Mouse (Mus musculus) embryonic facial prominence, embryonic 15.5 days (tissue): ENCODE measurements around the gene Irgm1. TPM values are rescaled to one million over a fixed set of nuclear protein-coding genes. Genes with fewer than 3 reads are reported as not detected.

Source experiments
- ATAC-seq: fragments of 200-750 bp; cut with Nextera tagmentation; 2 replicates; pipeline ENCODE4 v1.8.0; 2017; ENCODE audit warnings: low read depth, moderate TSS enrichment; ENCODE audit not compliant: insufficient number of reproducible peaks, low FRiP score, low TSS enrichment
- H3K27ac ChIP-seq: fragments of 300-500 bp; sonication (generic); replicated peaks from 2 replicates; pipeline ENCODE4 v1.5.1; 2015; ENCODE audit warnings: mild to moderate bottlenecking, inconsistent platforms
- H3K27me3 ChIP-seq: fragments of 300-500 bp; sonication (generic); 2 replicates; pipeline ENCODE4 v1.6.1; 2015; ENCODE audit warnings: inconsistent platforms
- H3K36me3 ChIP-seq: fragments of 300-500 bp; sonication (generic); 2 replicates; pipeline ENCODE4 v1.6.1; 2015; ENCODE audit warnings: mild to moderate bottlenecking, inconsistent platforms
- H3K4me1 ChIP-seq: fragments of 300-500 bp; sonication (generic); 2 replicates; pipeline ENCODE4 v1.6.1; 2015; ENCODE audit warnings: inconsistent platforms
- H3K4me2 ChIP-seq: fragments of 300-500 bp; sonication (generic); replicated peaks from 2 replicates; pipeline ENCODE4 v1.6.1; 2015; ENCODE audit warnings: mild to moderate bottlenecking, inconsistent platforms
- H3K4me3 ChIP-seq: fragments of 300-500 bp; sonication (generic); replicated peaks from 2 replicates; pipeline ENCODE4 v1.5.1; 2015; ENCODE audit warnings: mild to moderate bottlenecking, inconsistent platforms
- H3K9ac ChIP-seq: fragments of 300-500 bp; sonication (generic); 2 replicates; pipeline ENCODE4 v1.6.1; 2015; ENCODE audit warnings: inconsistent platforms
- H3K9me3 ChIP-seq: fragments of 300-500 bp; sonication (generic); replicated peaks from 2 replicates; pipeline ENCODE4 v1.6.1; 2016; ENCODE audit warnings: inconsistent platforms
- WGBS: fragments of 180-500 bp; shearing (Covaris S2); methylation state at CpG from one replicate; pipeline ENCODE4 v1.1.7; 2015; 5-methylcytosine and 5-hydroxymethylcytosine counted together
- polyA plus RNA-seq: library from polyadenylated mRNA; unstranded; fragments of >200 nt; fragmentation: Nextera tagmentation; extraction: Ambion mirVana; gene quantifications from 2 replicates; pipeline ENCODE4 v1.2.1, GENCODE M21; 2015

Gene Irgm1
- polyA plus RNA-seq, 1 experiment from 2014 or later = 8.8 TPM

DNA sequence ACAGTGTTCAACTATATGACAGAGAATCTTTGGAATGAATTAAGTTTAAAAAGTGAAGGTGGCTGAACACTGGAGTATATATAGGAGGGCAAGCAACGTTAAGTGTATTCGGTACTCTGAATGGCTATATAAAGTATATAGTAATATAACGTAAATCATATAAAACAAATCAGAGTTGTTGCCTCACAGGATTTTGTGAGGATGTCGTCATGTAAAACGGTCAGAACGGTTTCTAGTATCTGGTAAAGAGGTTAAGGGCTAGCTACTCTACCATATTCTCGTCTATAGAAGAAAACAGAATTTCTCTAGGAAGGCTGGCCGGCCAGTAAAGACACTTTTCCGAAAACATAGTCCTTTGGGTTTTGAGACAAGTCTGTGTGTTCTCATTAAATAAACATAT, 53.7 kb downstream of the Irgm1 start:
- H3K4me1 ChIP-seq = peaks cover 23% of the 10 kb centered on the region
- H3K4me2 ChIP-seq = peak overlapping the region; percentile 77
- WGBS = 5% methylated on average over 9 of the region's 9 CpGs
- H3K36me3 ChIP-seq = peaks cover 24% of the 10 kb centered on the region
- no peaks in the 10 kb centered on the region for H3K9me3 ChIP-seq
- no peak for ATAC-seq
- peak overlapping the region; percentile 87 for H3K4me3 ChIP-seq
- peak overlapping the region; percentile 58 for H3K9ac ChIP-seq
- peak overlapping the region; percentile 99 for H3K27ac ChIP-seq
- no peaks in the 10 kb centered on the region for H3K27me3 ChIP-seq

GRCm38 (mm10) chr11:48816800-48817665, 54.5 kb downstream of the Irgm1 start, which contains the start of gene Trim41:
Gene Trim41 (minus strand): TSS chr11:48817353.
- H3K27ac ChIP-seq = peak within 1 kb of the TSS; percentile 99
- no peaks in the 10 kb centered on the region for H3K27me3 ChIP-seq
- peaks cover 23% of the 10 kb centered on the region for H3K4me1 ChIP-seq
- H3K4me2 ChIP-seq = peak within 1 kb of the TSS; percentile 77
- H3K9ac ChIP-seq = peak within 1 kb of the TSS; percentile 90
- peaks cover 30% of the 10 kb centered on the region for H3K36me3 ChIP-seq
- peak; percentile 97 for ATAC-seq
- H3K4me3 ChIP-seq = peak within 1 kb of the TSS; percentile 87
- no peaks in the 10 kb centered on the region for H3K9me3 ChIP-seq
- under 1% methylated on average over 73 of the region's 77 CpGs for WGBS

- Histone ChIP-seq H3K9ac (peak overlapping the region; percentile 71), H3K27ac (peak overlapping the region; percentile 99), H3K4me2 (peak overlapping the region; percentile 77), H3K36me3 (peaks cover 37% of the 10 kb centered on the region), H3K27me3 (no peaks in the 10 kb centered on the region), H3K4me3 (peak overlapping the region; percentile 87), H3K9me3 (no peaks in the 10 kb centered on the region), H3K4me1 (peaks cover 23% of the 10 kb centered on the region)
- peak; percentile 6; the same call in 1 of the 2 replicates for ATAC-seq
- 3% methylated on average over 21 of the region's 23 CpGs for WGBS
Observed at GRCm38 (mm10) chr11:48816281-48816781, 55.2 kb downstream of the Irgm1 start.

GRCm38 (mm10) chr11:48815851-48816250, 55.6 kb downstream of the Irgm1 start:
- Histone ChIP-seq H3K4me1 (peaks cover 23% of the 10 kb centered on the region), H3K27me3 (no peaks in the 10 kb centered on the region), H3K4me2 (peak overlapping the region; percentile 77), H3K9me3 (no peaks in the 10 kb centered on the region), H3K36me3 (peaks cover 41% of the 10 kb centered on the region), H3K9ac (peak overlapping the region; percentile 71), H3K4me3 (peak overlapping the region; percentile 87), H3K27ac (0 out of 2 replicates have a peak overlapping the region, but pooled peaks have one; percentile 11)
- 71% methylated on average over 16 of the region's 16 CpGs for WGBS
- no peak for ATAC-seq

DNA sequence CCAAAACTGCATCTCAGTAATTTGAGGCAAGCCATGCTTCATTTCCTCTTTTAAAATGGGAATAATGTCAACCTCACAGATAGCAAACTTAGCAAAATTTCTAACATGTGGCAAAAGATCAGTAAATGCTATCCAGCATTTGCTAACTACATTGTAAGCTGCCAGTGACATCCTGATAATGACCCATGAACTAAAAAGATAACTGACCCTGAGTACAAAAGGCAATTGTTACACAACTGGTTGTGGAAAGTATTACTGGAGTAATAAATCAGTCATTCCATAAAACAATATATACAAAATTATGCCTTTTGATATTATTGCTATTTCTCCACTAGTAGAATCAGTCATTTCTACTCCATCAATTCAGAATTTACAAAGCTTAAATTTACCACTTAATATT, 57.7 kb downstream of the Irgm1 start:
- Histone ChIP-seq H3K4me3 (no peak overlapping the region), H3K9me3 (no peaks in the 10 kb centered on the region), H3K27me3 (no peaks in the 10 kb centered on the region), H3K36me3 (peaks cover 62% of the 10 kb centered on the region), H3K9ac (no peak overlapping the region), H3K27ac (no peak overlapping the region), H3K4me2 (no peak overlapping the region), H3K4me1 (peaks cover 26% of the 10 kb centered on the region)
- ATAC-seq = no peak

Other genes starting within 250 kb of the Irgm1 start
- 718 and 762 TPM in 2 replicates for gene Rack1, start 71.4 kb downstream of the Irgm1 start, polyA plus RNA-seq
- gene Trim41, start 54.3 kb downstream of the Irgm1 start, polyA plus RNA-seq = 7.5 and 8.1 TPM in 2 replicates
- 5.4 and 5.8 TPM in 2 replicates for gene Trim7, start 45.5 kb downstream of the Irgm1 start, polyA plus RNA-seq
- 2.3 and 4.9 TPM in 2 replicates for gene Gm12184, start 45.0 kb downstream of the Irgm1 start, polyA plus RNA-seq
- 0.20 and 0.49 TPM in 2 replicates for gene Gm5431, start 30.5 kb upstream of the Irgm1 start, polyA plus RNA-seq
- gene Psme2b, start 74.5 kb upstream of the Irgm1 start, polyA plus RNA-seq = 2.1 and 8.5 TPM in 2 replicates
- not detected in 2 replicates for gene Olfr56, start 107.2 kb upstream of the Irgm1 start, polyA plus RNA-seq
- 0.49 and 0.75 TPM in 2 replicates for gene 9930111J21Rik1, start 107.7 kb upstream of the Irgm1 start, polyA plus RNA-seq
- gene Gm12185, start 120.5 kb upstream of the Irgm1 start, polyA plus RNA-seq = not detected in 2 replicates
- 0.24 and 0.42 TPM in 2 replicates for gene Tgtp1, start 122.5 kb upstream of the Irgm1 start, polyA plus RNA-seq
- gene 9930111J21Rik2, start 179.6 kb upstream of the Irgm1 start, polyA plus RNA-seq = 0.83 and 0.91 TPM in 2 replicates
- 0.21 TPM in 2 replicates for gene Tgtp2, start 192.5 kb upstream of the Irgm1 start, polyA plus RNA-seq
- gene Ifi47, start 204.9 kb upstream of the Irgm1 start, polyA plus RNA-seq = 2.1 and 2.6 TPM in 2 replicates
- 0.17 and 0.27 TPM in 2 replicates for gene Olfr1396, start 243.2 kb upstream of the Irgm1 start, polyA plus RNA-seq